Mouse (Mus musculus): Measurements from ENCODE around the gene Zic5.

Gene Zic5

DNA sequence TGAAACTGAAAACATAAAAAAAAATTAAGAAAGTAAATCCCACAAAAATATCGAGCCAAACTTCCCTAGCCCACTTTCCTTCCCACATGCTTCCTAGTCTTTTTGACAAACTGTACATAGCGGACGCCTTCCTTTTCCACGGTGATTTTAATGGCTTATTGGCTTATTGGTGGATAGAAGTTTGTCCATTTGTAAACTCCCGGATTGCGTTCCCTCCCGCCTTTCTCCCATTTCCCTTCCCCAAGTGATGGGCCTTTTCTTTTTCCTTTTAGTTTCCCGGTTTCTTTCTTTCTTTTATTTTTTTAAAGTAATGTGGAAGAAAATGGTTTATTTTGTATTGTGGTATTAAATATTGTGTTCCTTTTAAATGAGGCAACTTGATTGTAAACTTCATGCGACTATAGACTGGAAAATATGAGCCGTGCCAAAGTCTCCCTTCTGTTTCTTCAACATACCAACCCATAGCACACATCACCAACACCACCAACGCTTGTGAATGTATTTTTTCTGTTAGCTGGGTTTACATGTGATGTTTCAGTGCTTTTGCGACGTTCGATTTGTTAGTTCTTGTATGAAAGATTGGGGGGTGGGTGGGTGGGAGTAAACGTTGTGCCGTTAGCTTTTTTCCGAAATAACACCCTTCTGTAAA lies 14.1 kb upstream of the Zic5 start:
- DNase-seq = no peak

DNA sequence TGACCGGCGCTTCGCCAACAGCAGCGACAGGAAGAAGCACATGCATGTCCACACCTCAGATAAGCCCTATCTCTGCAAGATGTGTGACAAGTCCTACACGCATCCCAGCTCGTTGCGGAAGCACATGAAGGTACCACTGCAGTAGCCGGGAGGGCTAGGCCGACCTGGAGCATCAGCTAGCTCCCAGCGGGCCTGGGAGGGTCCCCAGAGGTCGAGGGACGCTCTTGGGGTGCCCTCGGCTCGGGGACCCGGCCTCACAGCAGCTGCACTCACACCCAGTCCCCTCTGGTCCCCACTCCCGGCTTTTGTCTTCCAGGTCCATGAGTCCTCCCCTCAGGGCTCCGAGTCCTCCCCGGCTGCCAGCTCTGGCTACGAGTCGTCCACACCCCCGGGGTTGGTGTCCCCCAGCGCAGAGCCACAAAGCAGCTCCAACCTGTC lies 13.1 kb upstream of the Zic5 start:
- no peak for DNase-seq

DNA sequence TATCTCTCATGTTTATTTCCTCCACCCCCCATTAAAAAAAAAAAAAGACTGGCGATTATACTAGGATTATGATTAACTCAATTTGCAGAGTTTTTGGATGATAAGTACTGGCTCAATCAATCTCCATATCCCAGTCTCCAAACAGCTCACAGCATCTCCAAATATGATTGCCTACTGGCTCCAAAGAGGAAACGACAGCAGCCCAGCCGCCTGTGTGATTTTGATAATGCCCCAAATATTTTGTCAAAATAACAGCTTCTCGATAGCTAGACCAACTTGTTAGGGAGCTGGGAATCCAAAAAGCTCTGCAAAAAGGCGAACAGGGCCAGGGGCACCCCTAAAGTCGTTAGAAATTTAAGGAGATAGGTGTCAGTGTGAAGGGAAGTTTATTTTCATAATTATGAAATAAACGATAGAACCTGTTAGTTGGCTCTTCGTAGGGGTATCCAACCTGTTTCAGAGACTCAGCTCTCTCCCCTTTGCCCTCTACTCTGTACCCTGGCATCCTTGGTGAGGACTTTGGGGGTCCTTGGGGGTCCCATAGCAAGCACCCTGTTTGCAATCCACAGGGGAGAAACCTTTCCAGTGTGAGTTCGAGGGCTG lies 12.6 kb upstream of the Zic5 start:
- peak in 1 of 2 experiments; percentile 10 for DNase-seq

DNA sequence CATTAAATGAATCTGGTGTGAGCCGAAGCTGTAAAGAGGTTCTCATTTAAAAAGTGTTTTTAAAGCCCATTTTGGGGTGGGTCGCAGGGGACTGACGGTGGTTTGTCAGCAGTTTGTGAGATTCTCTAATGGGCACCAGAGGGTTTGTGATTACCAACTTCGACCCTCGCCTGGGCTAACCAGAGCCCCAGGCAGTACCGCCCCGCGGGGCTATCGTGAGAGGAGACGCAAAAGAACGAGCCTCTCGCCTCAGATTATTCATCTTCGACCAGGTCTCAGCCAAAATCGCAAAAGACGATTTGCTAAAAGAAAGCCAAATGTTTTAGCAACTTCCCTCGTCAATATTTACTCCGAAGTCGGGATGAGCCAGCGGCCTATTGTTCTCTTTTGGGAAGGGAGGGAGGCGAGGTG lies 11.8 kb upstream of the Zic5 start:
- DNase-seq = no peak

DNA sequence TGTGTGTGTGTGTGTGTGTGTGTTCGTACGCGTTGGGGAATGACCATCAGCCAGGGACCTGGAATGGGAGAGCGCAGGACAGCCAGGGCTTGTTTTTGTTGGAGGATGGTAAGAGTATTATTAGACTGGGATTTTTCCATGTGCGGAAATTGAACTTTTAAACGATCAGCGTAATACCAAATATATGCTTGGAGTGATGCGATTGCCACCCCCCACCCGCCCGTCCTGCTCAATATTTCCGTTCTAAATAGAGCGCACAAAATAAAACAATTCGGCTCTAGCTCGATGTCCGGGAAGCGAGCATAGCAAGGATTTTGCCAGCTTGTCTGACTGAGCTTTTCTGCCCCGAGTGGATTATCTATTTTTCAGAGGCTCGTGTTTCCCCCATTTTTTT lies 11.3 kb upstream of the Zic5 start:
- DNase-seq = no peak

DNA sequence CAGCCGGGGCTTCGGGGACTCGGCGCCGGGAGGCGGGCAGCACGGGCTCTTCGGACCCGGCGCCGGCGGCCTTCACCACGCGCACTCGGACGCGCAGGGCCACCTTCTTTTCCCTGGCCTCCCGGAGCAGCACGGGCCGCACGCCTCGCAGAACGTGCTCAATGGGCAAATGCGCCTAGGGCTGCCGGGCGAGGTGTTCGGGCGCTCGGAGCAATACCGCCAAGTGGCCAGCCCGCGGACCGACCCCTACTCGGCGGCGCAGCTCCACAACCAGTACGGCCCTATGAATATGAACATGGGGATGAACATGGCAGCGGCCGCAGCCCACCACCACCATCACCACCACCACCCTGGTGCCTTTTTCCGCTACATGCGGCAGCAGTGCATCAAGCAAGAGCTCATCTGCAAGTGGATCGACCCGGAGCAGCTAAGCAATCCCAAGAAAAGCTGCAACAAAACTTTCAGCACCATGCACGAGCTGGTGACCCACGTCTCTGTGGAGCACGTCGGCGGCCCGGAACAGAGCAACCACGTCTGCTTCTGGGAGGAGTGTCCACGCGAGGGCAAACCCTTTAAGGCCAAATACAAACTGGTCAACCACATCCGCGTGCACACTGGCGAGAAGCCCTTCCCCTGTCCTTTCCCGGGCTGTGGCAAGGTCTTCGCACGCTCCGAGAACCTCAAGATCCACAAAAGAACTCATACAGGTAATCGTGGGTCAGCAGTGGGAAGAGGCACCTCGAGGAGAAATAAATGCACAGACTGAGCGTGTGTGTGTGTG lies 10.8 kb upstream of the Zic5 start:
- no peak for DNase-seq

DNA sequence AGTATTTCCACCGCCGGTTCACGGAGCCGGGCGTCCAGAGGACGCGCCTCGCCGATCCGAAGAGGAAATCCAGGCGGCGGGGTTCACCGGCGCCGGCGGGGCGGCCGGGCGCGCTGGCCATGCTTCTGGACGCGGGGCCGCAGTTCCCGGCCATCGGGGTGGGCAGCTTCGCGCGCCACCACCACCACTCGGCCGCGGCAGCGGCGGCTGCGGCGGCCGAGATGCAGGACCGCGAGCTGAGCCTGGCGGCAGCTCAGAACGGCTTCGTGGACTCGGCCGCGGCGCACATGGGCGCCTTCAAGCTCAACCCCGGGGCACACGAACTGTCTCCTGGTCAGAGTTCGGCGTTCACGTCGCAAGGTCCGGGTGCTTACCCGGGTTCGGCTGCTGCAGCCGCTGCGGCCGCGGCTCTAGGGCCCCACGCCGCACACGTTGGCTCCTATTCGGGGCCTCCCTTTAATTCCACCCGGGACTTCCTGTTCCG lies 10.1 kb upstream of the Zic5 start:
- DNase-seq = no peak

DNA sequence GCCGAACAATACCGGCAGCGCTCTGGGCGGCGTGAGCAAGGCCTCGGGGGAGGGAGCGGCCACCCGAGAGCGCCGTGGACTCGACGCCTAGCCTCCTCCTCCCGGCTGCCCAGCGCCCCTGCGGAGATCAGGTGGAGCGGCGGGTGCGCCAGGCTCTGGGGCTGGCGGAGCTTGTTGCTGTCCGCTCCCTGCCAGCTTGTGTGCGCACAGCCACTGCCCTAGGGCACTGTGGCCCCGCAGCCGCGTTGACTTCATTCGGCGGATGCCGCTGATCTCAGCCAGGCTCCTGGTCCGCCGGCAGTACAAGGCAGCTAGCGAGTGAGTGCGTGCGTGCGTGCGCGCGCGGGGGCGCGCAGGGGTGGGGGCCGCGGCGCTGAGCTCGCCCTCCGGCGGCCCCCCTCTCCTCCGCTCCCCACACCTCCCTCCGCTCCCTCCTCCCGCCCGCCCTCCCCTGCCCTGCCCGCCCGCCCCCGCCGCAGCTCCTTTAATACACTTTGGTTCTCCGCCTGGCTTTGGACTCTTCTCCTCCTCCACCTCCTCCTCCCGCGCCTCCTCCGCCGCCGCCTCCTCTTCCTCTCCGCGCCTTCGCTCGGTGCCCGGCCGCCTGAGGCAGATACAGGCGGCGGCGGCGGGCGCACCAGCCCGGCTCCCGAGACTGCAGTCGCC lies 9.5 kb upstream of the Zic5 start, which contains the start of gene Zic2:
Gene Zic2, plus strand, starts transcription at position 545 of the 666 bp plus-strand sequence.
- no peak for DNase-seq

DNA sequence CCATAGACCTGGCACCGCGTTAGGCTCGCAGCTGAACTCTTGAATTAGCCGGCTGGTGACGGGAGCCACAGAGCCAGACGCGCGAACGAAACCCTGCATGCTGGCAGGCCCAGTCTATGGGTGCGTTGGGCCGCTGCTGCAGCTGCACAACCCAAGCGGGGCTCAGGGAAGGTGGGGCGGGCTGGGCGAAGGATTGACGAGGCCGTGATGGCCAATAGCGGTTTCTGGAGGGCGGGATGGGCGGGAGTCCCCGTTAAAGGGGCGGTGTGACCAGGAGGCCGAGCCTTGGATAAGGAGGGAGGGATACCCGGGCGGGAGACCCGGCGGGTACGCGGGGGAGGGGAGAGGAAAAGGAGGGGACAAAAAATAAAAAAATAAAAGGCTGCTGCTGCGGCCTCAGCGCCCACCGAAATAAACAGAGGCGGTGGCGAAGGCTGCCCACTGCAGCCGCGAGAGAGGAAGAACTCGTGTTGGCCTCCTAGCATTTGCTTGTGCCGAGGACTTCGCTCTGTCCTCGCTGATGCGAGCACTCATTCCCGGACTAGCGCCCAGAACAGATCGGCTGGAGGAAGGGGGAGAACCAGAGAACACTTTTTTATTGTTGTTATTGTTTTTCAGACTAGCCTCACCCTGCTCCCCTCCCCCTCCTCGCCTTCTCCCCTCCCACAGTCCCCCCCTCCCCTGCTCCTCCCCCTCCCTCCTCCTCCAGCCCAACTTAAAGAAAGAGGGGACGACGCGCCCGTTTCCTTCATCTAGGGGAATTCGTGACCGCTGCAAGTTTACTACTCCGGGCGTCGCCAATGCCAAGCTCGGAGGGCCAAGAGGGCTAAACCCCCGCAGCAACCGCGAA lies 8.8 kb upstream of the Zic5 start:
- DNase-seq = no peak

DNA sequence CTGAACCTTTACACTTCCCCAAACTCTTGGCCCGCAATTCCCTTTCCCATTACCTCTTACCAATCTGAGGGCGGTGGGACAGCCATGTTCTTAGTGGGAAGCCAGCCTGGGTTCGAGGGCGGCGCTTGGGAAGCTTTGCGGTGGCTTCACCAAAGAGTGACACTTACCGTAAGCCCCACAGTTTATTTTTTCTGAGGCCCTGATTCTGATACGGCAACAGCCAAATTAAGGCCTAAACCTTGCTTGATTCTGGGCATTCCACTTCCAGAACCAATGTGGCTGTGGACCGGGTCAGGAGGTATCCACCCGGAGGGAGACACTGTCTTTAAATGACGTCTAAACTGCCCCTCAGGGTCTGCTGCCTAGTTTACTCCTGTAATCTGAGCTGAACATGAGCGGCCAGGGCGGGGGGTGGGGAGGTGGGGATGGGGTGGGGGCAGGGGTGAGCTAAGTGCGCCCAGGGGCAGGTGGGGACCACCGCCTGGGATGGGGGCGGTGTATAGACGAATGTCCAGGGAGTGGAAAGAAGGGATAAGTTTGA lies 7.8 kb upstream of the Zic5 start:
- DNase-seq = no peak

DNA sequence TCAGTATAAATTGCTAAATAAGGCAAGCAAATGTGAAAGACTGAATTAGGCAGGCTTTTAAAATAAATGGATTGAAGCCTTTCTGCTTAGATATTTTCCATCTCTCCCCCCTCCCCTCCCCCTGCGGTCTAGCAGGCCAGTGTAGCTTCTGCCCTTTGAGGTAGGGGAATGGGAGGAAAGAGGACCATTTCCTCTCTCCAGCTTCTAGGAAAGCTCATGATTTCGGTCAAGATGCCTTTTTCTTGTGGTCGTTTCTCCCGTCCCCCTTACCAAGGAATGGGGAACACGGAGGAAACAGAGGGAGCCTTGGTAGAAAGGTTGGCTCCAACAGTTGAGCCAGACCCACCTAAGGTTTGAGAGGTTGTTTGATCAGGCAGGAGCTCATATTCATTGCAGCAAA lies 7.2 kb upstream of the Zic5 start:
- DNase-seq = no peak

DNA sequence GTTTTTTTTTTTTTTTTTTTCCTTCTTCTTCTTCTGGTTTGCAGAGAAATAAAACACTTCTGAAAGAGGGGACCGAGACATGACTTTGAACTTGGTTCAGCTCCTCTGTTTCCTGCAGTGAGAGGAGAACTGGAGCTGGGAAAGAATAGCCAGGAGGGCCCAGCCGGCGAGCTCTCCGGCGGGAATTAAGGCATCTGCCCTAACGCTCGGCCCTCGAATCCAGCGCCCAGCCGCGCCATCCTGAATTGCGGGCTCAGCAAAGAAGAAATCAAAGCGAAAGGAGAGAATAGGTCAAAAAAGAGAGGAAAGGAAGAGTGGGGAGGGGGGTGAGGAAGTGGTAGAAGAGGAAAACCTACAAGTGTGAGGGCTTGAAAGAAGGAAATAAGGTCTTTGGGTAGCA lies 6.7 kb upstream of the Zic5 start:
- no peak for DNase-seq

DNA sequence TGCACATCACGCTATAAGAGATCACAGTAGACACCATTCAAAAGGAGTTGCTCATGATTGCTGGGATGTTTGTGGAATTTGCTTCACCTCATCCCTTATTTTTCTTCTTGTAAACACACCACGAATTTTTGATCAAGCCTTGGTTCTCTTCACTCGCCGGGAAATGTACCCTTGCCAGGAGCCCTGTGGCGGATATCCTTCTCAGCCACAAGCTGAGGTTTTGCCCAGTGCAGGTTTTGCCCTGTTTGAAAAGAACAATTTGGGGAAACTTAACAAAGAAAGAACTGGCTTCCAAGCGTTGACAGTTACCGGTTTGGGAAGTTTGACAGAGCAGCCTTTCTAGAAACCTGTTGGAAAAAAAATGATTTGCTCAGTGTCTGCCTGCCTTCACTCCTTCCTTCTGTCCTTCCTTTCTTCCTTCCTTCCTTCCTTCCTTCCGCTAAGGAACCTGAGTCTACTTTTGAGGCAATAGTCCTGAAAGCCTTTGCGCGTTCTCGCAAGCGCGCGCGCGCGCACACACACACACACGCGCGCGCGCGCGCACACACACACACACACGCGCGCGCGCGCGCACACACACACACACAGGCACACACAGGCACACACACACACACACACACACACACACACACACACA lies 6.1 kb upstream of the Zic5 start:
- no peak for DNase-seq

DNA sequence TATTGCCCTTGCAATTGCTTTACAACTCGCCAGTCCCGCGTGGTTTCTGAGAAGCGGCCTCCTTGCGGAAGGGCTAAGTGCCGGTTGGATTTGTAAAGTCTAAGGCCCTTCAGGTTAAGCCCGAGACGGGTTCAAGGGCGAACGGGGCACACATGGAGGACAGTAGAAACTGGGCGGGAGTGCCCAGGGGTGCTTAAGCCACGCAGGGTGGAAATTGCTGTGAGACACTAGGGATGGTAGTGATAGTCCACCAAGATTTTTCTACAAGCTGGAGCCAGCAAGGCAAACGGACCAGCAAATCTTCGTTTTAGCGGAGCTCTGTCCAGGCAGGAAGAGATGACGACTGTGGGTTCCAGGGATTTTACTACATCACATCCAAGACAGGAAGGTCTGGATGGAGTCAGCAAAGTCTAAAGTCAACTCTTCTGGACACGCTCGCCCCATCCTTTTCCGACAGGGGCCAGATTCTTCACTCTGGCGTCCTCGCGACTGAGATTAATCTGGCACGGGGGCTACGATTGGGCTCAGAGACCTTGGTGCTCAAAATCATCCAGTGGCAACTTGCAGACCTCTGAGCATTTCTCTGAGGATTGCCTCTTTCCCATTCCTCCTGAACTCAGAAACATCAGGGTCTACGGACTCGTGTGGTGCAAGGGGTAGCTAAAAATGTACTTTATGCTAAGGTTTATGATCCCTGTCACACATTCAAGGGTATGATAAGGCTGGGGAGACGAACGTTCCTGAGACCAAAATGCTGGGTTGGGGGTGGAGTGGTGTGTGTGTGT lies 3.7 kb upstream of the Zic5 start:
- DNase-seq = no peak

DNA sequence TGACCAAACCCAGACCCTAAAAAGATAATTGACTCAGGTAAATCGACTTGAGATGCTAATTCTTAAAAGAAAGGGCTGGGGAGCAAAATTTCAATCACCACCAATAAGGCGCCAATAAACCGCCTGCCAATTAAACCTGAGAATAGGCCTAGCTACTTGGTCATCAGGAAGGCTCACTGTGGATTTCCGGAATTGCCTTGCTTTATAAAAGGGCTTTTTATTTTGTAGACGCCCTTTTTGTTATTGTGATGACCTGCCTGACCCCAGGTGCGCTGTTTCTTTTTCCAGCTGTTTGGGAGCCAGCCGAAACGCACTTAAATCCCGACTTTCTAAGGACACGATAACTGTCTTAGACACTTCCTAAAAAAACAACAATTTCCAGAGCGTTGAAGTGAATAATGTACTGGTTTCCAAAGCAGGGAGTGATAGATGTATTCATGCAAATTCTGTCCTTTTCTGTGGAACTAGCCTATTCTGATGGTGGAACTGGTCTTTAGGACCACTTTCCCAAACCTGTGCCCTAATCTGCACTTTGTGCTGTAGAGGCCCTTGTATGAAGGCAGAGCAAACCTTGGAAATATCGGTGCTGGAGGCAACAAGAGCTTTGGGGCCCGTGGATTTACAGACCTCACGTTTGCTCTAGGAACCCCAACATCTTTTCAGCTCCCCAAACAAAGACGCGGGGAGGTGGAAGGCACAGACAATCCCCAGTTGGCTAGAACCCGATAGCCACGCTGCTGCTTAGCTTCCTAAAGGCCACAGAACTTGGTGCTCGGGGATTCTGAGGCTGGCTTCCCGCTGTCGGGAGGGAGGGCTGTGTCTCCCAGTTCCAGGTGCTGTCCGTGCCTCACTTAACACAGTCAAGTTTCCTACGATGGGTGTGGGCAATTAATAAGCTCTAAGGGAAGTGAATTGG lies 2.7 kb upstream of the Zic5 start:
- DNase-seq = no peak

DNA sequence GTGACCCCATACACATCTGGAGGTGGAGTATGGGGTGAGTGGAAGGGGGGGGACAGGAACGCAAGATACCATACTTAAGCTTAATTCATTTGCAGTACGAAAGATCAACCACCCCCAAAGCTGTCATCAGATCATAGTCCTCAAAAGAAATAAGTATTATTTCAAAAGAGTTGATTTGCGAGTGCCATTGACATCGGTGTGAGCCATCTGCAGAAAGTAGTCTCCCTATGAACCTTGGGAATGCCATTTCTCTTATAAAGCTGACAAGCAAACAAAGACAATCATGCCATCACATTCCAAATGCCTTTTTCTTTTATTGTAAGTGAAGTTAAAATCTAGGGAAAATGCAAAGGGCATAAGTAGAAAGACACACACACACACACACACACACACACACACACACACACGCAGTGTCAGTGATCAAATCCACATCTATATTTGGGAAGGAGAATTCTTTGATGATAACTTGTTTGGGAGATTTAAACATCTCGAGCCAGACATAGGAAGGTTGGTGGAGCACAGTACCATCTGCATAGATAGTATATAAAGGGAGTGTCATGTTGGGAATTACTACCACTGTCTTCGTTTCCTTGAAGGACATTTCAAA lies 1.4 kb upstream of the Zic5 start:
- DNase-seq = no peak

DNA sequence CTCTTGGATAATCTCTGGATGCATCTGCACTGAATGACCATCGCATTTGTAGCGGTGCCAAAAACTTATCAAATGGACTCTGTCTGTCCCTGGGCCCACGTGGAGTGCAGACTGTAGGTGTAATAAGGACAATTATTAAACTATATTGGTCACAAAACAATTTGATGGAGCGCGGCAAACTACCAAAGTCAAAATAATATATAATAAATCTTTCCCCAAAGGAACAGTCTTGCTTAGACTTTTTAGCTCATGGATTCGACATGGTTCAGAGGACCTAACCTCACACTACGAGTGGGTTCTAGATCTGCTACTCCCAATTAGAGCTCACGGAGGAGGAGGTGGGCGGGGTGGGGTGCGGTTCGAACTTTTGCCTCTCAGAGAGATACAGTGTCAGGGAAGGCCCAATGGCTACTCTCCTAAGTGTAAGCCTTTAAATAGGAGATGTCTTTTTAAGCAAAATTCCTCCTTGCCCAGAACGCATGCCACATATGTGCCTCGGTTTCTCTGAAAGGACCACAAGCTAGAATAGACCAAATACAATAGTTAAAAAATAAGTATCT lies 534 bp upstream of the Zic5 start:
- DNase-seq = no peak

DNA sequence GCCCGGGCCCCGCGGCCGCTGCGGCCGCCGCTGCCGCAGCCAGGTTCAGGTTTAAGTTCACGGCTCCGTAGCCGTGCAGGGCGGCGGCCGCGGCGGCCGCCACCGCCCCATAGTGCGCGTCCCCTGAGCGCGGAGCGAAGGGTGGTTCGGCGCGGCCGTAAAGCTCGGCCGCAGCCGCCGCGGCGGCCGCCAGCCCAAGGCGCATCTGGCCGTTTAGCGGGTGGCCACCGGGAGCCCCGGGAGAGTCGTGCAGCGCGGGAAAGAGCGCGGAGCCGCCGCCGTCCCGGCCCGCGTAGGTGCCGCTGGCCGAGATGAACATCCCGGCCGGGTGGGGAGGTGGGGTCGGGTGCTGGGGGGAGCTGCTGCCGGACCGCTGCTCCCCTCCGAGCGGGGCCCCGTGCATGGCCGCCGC lies 1.1 kb downstream of the Zic5 start:
- DNase-seq = no peak

All from spleen, adult 18-20 months (tissue).